Mouse (Mus musculus): ENCODE data around the gene Rps10. TPM values are rescaled to one million over a fixed set of nuclear protein-coding genes. Genes with fewer than 3 reads are reported as not detected.
"Not testable (repeated sequence)": the region's sequence is repeated elsewhere in the genome, so short reads cannot be mapped to it uniquely, and the experiment has no call there.

Rps10 gene
- total RNA-seq, 2 experiments from 2014 or later, result 325 to 356 TPM

DNA sequence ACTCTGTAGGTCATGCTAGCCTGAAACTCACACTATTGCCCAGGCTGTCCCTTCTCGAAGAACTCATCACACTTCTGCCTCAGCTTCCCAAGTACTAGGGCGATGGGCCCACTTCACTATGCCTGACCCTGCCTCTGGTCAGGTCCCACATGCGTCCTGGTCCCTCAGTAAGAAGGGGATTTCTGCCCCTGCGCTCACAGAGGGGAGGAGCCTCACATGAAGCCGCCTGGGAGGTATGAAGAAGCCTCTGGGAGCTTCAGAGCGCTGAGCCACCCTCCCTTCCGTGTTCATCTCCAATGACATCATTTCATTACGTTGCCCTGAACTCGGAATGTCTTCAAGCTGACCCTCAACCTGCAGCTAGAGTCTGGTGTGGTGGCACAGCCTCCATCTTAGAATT, 7.3 kb upstream of the Rps10 start:
- no peak for DNase-seq

DNA sequence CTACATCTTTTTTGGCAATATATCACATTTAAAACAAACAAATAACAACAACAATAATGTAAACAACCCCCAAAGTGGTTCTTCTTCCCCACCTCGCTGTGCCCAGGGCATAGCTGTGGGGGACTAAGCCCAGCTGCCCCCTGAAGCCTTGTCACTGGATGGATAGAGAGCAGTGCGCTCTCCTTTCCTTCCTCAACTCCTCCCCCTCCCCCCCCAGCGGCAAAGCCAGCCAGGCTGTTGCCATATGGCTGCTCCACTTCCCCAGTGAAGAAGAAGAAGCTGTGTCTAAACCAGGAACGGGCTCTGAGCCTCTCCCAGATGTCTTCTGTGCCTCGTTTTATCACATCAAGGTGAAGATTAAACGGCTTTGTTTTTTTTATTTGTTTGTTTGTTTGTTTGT, 6.6 kb upstream of the Rps10 start:
- DNase-seq, result no peak

DNA sequence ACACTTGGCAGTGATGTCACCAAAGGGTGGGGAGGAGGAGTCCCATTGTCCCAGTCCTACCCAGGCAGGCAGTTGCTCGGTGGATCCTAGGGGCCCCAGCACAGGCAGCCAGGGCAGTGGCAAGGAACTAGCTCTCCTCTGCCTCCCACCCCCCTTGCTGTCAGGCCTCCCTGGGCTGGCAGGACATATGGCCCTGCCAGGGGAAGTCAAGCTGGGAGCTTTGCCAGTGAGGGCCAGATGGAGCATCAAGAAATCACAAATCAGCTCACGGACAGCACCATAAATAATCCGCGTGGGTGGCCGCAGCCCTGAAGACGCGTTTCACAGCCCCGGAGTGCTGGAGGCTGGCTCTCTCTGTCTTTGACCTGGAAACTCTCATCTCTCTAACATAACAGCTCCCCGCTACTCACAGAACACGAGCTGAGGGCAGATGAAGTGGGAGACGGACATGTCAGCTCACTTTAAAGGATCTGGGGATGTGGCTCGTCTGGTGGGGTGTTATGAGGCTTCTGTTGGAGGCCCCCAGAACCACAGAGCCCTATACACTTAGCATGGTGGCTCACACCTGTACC, 6.1 kb upstream of the Rps10 start:
- peak; percentile 38 for DNase-seq

DNA sequence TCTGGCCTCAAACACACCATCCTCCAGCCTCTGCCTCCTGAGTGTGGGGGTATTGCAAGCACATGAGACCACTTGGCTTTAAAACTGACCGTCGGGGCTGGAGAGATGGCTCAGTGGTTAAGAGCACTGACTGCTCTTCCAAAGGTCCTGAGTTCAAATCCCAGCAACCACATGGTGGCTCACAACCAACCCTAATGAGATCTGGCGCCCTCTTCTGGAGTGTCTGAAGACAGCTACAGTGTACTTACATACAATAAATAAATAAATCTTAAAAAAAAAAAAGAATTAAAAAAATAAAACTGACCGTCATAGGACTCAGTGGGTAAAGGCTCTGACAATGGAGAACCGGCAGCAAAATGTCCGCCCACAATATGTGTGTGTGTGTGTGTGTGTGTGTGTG, 3.4 kb upstream of the Rps10 start:
- DNase-seq, result not testable (repeated sequence)

DNA sequence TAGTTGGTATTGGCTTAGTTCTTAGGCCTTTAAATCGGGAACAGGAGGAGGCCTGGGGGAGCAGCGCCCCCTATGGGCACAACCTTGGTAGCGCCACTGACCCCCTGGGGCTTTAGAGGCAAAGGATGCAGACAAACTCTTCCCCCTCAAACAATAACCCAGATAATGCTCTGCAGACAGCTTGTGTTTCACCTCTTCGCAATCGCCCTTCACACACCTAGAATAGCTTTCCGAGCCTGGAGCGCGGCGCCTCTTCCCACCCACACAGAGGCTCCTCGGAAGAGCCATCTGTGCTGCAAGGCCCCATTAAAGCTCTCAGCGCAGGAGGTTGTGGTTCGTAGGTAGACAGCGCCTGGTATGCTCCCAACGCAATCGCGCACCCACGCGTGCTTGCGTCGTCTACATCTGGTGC, 2.5 kb upstream of the Rps10 start:
- DNase-seq, result no peak

DNA sequence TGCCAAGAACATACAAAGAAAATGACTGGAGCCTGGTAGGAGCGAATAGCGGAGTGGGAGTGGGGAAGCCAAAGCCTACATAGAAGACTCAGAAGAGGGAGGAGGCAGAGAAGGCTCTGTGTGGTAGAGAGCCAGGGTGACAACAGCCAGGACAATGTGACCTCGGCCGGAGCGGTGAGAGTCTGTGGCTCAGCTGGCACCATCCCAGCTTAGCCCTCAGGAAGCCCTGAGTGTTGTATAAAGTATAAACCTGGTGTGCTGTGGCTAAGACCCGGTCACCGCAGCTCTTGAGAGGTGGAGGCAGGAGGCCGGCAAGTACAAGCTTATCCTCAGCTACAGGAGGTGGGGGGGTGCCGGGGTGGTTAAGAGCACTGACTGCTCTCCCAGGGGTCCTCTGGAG, 864 bp upstream of the Rps10 start:
- DNase-seq, result no peak

DNA sequence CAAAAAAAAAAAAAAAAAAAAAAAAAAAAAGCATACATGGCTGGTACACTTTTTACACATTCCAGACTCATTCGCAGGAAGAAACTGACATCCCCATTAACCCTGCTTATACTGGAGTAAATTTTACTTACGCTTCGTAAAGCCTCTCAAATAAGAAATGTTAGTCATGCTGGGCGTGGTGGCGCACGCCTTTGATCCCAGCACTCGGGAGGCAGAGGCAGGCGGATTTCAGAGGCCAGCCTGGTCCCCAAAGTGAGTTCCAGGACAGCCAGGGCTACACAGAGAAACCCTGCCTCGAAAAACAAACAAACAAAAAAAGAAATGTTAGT, 930 bp downstream of the Rps10 start:
- DNase-seq, result not testable (repeated sequence)

DNA sequence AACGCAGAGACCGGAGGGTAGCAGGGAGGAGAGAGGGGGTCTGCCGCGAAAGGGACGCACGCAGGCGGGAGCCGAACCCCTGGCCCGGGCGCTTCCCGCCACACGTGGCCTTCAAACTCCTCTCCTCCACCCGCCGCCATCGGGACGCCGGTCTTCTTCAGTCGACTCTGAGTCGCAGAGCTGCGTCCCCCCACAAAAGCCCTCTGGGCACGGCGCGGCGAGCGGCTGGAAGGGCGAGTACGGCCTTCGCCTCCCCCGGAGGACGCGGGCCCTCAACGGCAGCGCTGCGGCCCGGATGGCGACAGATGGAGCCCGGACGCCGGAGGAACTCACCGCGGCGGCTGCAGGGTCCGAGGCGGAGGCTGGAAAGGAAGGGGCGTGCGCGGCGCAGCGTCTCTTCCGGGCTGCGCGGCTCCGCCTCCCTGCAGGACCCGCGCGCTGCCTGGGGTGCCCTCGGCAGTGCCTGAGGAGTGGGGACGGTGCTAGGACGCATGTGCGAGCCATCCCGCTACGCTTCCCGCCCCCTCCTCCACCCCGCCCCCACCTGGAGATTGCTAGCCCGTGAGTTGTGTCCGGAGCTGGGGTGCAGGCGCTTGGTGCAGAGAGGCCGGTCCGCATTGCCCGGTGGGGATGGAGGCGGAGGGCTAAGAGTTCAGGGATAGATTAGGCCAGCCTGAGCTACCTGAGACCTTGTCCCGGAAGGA, 1.4 kb downstream of the Rps10 start, which contains the start of gene RPS10-NUDT3:
Gene RPS10-NUDT3, minus strand, starts transcription at position 352 of the 704 bp plus-strand sequence.
- DNase-seq, result peak; percentile 86

DNA sequence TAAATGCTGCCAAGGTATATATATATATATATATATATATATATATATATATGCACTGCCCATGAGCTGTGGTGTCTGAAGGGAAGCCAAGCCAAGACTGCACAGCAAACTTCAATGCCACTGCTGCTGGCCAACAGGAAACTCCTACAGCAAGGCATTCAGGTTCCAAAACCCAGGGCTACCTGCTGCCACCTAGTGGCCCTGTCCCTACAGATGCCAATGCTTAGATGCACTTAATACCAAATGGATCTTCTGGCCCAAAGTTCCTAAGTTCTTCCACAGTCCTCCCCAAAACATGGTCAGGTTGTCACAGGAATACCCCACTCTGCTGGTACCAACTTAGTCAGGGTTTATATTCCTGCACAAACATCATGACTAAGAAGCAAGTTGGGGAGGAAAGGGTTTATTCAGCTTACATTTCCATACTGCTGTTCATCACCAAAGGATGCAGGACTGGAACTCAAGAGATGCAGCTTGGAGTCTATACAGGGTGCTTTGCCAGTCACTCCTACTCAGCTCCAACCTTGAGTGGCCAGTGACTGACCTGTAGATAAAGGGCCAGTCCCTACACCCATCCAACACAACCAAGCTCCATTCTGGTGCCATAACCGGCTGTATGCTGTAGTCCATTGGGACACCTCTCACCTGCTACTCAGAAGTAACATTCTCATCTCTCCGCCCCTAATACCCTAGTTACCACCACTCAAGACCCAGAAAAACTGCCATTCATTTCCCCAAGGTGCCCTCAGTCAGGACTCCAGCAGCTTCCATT, 7.0 kb downstream of the Rps10 start:
- peak; percentile 54 for DNase-seq

DNA sequence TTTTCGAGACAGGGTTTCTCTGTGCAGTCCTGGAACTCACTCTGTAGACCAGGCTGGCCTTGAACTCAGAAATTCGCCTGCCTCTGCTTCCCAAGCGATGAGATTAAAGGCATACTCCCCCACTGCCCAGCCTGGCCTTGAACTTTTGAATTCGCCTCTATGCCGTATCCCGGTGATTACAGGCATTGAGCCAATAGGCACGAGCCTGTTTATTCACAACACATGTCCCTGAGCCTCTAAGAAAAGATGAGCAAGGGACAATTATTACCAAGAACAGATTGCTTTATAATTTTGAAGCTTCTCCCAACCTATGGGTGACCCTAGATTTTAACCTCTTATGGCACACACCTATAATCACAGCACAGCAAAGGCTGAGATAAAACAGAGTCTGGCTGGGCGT, 8.1 kb downstream of the Rps10 start:
- DNase-seq, result no peak

DNA sequence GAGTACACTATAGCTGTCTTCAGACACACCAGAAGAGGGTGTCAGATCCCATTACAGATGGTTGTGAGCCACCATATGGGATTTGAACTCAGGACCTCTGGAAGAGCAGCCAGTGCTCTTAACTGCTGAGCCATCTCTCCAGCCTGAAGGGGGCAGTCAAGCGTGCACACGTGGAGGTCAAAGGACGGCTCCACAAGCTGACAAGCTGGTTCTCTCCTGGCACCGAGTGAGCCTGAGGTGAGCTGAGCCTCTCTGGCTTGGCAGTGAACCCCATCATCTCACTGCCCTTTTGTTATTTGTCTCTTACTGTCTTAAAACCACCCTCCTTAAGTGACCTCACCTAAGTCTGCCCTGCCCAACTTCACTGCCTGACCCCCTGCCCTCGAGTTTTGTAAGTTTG, 9.0 kb downstream of the Rps10 start:
- no peak for DNase-seq

DNA sequence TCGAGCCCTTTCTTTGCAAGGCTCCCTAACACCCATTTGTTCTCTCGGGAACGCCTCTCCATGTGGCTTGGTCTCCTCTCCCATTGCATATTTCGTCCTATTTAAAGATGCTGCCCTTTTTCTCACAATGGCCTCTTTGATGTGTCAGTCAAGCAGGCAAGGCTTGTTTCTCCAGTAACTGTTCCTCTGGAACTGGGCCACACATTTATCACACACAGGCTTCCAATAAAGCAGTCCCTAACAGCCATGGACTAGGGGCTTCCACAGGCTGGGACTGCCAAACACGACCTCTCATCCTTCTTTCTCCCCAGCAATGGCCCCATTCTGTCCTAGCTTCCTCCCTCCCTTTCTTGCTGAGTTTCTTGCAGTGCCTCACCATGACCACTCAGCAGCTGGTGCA, 9.8 kb downstream of the Rps10 start:
- DNase-seq, result no peak

DNA sequence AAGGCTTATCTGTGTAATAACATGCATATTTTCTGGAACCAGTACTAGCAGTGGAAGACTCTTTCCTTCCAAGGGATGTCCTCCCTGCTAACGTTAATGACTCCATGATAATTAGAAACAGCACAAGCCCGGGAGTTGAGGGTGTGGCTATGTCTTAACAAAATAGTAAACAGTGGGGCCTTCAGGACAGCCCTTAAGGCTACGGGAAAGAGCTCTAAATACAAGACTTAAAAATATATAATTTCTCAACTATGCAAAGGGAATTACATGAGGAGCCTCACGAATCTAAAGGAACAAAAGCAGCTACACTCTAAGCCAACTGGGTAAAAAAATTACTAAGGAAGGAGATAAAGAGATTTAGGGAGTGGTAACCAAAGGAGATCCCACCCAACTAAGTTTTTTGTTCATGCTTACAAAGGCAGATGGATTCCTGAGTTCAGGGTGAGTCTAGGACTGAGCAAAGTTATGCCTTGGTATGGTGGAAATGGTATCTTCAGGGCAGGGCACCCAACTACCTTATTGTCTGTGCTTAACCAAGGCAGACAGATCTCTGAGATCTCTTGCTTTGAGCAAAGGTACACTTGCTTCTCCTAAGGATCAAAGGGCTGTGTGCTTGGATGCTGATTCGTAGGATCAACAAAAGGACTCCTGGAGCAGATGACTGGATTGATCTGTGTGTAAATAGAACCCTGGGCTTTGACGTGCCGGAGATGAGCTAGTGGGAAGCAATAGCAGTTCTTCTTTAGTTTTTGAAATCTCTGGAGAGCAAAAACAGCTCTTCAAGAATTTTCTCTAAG, 10.8 kb downstream of the Rps10 start:
- DNase-seq, result no peak

DNA sequence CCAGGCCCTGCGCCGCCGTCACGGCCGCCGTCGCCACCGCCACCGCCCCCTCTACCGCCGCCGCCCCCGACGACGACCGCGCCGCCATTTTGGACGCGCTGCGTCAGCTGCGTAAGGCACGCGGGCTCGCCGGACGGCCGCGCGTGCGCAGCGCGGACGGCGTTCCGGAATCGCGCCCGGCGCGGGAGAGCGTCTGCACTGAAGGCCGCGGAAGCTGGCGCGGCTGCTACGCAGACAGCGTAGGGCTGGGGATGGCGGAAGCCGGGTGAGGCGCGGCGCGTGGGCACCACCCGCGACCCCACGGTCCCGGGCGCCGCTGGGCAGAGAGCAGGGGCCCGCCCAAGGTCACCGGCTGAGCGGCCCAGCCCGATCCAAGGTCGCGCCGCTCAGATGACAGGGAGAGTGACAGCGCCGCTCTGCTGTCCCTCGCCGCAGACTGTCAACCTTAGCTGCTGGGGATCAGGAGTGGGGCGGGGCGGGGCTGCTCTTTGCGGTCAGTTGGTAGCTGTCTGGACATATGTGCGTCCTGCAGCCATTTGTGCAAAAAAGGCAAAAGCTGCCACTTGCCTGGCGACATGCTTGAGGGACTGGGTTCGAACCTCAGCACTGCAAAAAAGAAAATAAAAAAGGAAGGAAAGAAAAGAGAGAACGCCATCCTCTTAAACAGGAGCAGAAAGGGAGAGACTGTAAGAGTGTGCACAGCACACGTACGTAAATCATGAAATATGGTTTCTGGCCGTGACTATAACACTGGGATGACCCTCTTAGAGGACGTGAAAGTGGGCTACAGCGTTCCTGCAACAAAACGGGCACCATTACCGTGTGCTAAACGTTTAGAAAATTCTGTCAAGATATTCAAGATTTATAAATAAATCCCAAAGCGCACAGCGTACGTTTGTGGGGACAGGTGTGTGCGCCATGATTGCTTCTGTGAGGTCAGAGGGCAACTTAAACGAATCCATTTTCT, 12.8 kb downstream of the Rps10 start, which contains the start of gene Nudt3:
Gene Nudt3, minus strand, starts transcription at position 136 of the 967 bp plus-strand sequence.
- DNase-seq, result peak; percentile 89

DNA sequence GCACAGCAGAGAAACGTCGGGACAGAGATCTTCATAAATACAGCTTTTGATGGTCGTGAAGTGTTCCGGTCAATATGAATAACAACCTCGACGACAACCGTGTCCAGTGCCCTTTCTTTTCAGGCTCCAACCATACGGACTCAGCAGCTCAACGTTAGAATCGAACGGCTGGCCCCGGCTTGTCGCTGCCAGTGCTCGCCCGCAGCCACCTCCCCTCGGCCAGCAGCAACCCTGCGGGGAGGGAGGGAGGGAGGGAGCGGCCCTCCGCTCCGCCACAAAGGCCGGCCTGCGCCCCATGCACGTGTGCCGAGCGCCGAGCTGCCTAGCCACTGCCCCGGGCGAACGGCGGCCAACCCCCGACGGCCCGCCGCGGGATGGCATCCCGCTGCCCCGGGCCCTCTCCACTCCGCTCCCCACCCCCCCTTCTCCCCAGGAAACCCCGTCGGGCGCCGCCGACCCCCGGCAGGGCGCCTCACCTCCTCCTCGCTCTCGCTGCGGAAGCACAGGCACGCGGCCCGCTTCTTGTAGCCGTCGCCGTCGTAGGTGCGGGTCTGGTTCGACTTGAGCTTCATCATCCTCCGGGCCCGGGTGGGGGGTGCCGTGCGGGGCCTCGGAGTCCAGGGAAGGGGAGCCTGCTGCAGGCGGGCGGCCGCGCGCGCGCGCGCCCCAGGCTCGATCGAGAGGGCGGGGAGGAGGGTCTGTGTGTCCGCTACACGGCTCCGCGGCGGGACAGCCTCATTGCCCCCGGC, 13.7 kb downstream of the Rps10 start:
- peak; percentile 34 for DNase-seq

DNA sequence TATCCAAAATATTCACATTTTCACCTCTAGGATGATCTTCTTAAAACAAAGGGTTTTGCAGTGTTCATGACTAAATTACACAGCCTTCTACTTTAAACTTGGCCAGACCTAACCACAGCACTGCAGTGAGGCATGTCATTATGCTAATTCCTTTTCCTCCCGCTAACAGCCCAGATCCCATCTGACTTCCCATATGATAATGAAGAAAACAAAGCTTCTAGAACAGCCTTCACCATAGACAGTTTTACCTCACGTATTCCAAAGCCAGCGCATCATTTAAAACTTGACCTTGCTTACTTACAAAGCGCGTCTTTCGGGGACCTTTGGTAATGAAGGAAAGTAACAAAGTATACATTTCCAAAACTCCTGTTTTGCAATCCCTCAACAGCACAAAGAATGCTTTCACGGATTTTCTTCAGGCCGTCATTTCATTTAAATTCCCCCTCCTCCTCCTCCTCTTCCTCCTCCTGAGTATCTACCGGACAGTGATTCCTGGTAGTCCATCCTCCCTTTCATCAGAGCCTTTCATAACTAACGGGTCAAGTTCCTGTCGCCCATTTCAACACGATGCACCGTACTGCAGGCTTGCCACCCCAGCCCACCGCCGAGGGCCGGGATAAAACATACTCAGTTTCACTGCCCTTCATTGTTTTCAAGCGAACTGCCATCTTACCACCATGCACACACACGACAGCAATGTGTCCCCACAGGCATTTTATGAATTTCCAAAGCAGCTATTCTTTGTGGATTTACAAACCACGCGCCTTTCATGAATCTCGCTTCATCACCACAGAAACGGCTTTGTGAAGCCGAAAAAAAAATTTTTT, 14.6 kb downstream of the Rps10 start:
- no peak for DNase-seq

DNA sequence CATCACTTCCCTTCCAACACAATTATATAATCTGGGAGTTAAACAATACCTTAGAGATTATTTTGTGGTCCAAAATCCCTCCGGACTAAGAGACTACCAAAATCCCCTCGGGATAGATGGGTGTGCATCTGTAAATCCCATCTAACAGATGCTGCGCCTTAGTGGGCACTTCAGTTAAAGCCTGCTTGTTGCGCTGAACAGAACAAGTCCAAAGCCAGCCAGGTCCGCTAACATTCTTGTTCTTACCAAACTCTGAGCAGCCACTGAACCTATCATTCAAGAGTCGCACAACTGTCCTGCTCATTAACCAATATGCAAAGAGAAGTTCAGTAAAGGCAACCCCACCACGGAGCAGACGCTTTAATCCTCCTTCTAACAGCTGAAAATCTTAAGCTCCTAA, 15.3 kb downstream of the Rps10 start:
- no peak for DNase-seq

DNA sequence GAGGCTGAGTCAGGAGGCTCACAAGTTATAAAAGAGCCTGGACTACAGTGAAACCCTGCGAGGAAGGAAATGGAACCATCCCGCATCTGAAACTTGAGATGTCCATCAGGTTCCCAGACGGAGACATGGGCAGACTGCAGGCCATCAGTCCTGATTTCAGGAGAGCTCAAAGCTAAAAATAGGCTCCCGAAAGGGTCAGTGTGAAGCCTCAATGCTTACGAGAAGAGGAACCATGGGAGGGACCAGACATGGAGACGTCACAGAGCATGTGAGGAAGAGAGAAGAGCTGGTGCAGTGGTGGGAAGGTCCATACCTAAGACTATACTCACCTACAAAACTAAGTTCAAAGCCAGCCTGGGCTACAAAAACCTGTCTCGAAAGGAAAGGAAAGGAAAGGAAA, 21.1 kb downstream of the Rps10 start:
- peak; percentile 63 for DNase-seq

DNA sequence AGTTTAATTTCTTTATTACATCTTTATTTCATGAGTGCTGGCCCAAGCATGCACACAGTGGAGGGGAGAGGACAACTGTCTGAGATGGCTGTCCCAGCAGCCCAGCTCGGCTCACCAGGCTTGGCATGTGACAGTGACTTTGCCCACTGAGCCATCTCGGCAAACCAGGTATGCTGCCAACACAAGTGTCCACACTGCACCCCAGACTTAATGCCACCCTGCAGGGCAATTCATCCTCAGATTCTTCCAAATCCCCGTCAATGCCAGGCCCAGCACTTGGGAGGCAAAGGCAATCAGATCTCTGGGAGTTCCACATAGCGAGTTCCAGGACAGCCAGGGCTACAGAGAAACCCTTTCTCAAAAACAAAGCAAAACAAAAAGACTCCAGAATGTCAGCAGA, 23.5 kb downstream of the Rps10 start:
- no peak for DNase-seq

DNA sequence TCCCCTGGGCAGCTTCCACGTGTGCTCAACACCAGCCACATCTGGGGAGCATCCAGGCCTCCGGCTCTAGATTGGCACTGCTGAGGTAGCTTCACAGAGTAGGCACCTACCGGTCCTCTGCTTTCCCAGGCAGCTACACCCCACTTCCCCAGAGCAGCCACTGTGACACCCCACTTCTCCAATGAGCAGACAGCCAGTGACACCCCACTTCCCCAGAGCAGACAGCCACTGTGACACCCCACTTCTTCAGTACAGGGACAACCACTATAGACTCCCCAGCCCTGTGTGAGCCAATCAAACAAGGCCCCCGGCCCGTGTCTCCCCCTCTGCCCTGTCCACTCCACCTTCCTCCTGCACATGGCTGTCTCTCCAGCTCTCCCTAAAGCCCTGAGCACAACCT, 24.5 kb downstream of the Rps10 start:
- no peak for DNase-seq

All from gastrocnemius, postnatal 25 days (tissue).